Mouse (Mus musculus) cerebellum, postnatal 4 days (tissue): ENCODE measurements around the gene Ap2m1.

ENCODE experiments used
- DNase-seq, 2 experiments: peaks; one replicate each; pipeline ENCODE4 v3.0.0; 2022; ENCODE audit warnings: low spot score in 2 of 2, mixed read lengths in 1 of 2

Ap2m1 gene

DNA sequence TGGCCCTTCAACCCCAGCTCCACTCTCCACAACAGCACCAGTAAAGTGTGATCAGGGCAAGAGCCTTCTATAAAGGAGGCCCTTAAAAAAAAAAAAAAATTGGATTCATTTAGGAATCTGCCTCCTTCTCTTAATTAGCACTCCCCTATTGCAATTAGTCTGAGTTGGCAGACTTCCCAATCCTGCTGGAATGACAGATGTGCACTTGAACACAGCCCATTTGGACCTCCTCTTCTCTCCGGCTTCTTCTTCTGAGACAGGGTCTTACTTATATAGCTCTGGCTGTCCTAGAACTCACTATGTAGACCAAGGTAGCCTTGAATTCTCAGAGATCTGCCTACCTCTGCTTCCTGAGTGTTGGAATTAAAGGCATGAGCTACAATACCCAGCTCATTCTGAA, 5.9 kb upstream of the Ap2m1 start:
- no peak for DNase-seq

DNA sequence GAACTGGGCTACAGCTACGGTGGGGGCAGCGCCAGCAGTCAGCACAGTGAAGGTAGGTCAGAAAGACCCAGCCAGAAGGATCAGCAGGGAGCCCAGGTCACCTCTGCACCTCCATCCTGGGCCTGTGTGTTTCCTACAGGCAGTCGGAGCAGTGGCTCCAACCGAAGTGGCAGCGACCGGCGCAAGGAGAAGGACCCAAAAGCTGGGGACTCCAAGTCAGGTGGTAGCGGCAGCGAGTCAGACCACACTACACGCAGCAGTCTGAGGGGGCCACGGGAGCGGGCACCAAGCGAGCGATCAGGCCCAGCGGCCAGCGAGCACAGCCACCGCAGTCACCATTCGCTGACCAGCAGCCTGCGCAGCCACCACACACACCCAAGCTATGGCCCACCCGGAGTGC, 4.3 kb upstream of the Ap2m1 start:
- no peak for DNase-seq

DNA sequence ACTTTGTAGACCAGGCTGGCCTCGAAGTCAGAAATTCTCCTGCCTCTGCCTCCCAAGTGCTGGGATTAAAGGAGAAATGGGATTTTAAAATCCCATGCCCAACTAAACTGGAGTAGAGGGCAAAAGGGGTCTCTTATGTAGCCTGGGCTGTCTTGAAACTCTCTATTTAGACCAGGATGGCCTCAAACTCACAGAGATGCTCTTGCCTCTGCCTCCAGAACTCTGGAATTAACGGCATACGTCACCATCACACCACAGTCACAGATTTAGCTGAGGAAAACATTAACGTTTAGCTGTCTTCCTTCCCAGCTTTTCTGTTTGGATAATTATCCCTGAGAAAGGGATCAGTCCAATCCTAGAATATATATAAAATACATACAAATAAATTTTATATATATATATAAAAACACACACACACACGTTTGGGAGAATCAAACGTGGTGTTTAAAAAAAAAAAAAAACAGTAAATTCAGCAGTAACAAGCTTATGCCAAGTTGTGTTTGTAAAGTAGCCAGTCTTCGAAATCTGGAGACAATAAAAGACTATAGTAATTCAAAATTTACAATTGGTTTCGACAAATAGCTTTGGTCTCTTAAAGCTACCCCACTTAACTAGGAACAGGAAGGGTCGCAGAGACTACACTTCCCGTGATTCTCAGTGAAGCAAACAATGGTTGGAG, 522 bp upstream of the Ap2m1 start:
- no peak for DNase-seq

DNA sequence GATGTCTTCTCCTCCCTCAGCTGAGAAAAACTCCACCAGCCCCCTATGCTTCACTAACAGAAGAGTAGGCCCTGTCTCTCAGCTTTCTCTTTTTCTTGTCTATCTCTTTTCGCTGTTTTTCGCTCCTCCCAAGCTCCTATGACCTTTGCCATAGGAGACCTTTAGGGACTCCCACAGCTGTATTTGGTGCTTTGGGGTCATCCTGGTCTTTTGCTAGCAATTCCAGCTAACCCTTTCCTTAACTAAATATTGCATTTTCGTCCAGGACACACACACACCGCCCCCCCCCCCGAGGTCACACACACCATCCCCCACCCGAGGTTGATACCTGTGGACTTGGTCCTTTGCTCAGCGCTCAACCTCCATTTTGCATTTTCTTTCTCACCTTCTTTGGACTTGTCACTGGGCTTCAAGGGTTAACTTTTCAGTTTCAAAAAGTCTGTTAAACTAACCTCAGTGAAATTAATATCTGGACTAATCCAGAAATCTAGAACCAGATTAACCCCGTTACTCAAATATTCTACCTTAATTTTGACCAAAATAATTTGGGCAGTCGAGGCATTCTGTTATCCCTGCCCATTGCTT, 895 bp downstream of the Ap2m1 start:
- DNase-seq = no peak

DNA sequence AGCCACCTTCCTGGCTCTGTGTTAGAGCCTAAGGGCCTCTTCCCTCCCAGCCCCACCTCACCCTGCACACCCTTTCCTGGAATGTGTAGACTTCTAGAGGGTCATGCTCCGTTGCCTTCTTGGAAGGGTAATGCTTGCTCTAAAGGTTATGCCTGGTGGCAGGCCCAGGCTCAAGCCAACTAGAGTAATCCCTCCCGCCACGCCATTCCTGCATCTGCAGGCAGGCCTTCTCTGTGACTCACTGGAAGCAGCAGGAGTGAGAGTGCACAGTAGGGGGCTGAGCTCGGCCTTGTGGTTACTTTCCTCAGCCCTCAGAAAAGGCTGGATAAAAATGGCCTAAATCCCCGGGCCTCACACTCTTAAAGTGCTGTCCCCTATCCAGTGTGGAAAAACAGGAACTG, 1.8 kb downstream of the Ap2m1 start:
- DNase-seq = no peak

DNA sequence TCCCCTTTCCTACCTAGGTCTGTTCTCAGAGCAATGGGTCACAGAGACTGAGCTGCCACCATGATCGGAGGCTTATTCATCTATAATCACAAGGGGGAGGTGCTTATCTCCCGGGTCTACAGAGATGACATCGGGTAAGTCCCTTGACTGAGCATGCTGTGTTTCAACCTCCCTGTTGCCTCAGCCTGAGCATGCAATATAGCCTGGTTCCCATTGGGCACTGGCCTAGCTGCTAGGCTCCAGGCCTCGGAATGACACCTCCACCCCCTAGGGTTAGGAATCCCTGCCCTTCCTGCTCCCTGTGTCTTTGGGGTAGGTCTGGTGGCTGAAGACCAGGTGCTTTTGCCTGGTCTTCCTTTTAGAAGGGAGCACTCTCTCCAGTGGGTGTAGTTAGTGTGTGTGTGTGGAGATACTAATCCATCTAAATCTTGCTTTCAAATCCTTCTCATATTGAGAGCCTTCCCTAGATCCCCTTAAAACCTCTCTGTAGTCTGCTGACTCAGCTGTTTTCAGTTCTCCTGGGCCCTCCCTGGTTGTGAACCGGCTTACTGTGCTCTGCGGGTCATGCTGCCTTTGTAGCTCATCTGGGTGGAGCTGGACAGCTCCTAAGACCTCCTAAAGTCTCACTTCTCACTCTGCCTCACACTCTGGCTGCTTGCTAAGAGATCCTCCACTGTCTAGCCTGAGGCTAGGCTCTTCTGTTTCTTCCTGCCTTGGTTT, 2.5 kb downstream of the Ap2m1 start:
- no peak for DNase-seq

DNA sequence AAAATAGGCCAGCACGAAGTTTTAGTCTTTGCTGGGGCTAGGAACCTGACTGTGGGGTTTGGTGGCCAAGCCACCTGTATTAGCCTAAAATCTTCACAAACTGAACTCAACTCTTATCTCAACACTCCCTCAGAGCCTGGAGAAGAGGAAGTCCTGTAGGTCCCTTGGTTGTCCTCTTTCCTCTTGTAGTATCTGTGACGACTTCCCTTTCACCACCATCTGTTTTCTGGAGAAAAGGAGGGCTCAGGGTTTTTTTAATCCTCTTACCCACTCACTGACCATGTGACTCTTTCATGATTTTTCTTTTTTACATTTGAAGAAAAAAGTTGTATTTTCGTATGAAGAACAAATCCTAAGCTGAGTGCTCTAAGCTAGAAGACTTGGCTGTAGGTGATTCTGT, 4.4 kb downstream of the Ap2m1 start:
- no peak for DNase-seq

DNA sequence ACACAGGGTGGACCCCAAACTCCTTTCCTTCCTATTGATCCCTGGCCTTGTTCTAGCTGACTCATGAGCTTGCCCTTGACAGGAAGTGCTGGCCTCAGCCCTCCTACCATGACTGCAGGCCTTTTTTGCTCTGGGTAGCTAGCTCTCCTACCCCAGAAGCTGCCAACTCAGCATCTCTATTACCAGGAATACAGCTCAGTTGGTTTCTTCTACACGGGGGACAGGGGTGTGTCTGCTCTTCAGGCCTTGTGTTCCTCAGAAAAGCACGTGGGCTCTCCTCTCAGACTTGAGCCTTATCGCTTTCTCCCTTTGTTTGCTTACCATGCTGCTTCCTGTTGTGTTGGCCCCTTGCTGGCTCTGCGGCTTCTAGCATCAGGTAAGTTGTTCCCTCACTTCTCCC, 5.2 kb downstream of the Ap2m1 start:
- DNase-seq = no peak

DNA sequence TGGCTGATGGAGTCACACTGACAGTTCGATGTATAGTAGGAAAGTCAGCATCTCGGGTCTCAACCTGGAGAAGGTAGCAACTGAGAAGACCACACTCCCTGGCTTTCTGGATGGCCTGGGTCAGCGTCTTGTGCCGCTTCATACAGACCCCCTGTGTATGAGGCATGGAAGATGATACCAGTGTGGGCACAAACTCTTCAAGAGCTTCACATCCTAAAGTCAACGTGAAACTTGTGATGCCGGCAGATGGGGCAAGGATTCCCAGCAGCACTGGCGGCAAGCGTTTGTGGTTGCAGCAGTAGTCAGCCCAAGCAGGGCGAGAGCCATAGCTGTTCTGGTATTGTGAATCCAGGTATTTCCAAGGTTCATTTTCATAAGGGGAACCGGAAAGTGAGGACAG, 10.4 kb downstream of the Ap2m1 start:
- DNase-seq = no peak

DNA sequence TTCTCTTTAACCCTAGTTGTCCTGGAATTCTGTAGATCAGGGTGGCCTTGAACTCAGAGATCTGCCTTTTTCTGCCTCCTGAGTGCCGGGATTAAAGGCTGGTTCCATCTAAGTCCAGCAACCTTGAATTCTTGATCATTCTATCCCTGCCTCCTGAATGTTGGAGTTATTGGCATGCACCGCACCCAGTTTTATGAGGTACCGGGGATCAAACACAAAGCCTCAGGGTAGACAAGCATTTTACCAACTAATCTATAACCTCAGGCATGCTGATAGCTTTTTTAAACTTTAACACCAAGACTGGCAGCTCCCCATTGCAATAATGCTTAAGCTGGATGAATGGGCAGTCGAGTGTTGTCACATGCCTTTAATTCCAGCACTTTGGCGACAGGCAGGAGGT, 12.1 kb downstream of the Ap2m1 start:
- DNase-seq = no peak

DNA sequence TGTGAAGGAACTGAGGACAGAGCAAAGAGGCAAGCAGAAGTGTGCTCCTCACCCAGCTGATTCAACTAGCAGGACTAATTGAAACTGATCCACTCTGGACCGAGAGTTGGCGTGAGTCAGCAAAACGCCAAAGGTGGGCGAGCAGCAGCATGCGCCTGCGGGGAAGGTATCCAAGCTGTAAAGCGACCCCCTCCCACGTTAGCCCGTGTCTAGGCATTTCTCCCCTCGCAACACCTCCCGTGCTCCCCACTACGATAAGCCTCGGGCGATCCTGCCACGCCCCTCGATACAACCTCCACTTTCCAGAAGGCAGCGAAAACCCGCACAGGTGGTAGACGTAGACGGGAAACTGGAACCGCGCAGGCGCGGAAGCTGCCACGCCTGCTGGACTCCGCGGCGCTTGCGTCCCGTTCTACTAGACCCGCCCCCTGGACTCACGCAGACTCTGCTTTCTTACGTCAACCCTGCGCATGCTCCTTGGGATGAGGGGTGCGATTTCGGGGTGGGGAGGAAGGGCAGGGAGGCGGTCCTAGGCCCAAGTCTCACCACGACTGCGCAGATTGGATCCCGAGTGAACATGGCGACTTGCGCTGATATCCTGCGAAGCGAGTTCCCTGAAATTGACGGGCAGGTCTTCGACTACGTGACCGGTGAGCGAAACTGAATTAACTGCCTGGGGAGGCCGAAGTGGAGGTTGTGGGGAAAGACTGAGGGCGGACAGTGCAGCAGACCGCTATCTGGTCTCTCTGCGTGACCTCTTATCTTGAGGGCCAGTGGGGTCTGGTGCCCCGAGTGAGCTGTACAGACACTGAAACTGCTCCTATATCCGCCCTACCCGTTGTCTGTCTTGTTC, 13.0 kb downstream of the Ap2m1 start, which contains the start of gene Abcf3:
Gene Abcf3, plus strand, starts transcription at position 482 of the 853 bp plus-strand sequence.
- DNase-seq = peak; percentile 88 to 95

DNA sequence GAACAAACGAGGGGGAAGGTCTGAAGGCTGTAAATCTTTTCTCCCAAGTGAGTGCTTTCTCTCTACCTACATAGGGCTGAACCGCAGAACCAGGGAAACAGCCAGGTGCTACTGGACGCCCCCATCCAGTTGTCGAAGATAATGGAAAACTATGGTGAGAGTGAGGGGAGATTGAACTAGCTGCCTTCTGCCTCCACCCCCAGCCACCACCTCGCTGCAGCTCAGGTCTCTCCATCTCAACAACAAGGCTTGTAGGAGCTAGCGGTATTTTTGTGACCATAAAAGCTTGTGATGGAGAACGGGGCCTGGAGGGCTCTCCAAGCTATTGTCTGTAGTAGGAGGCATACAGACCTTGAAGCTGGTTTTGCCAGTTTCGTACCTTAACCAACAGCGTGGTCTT, 13.9 kb downstream of the Ap2m1 start:
- DNase-seq = no peak

DNA sequence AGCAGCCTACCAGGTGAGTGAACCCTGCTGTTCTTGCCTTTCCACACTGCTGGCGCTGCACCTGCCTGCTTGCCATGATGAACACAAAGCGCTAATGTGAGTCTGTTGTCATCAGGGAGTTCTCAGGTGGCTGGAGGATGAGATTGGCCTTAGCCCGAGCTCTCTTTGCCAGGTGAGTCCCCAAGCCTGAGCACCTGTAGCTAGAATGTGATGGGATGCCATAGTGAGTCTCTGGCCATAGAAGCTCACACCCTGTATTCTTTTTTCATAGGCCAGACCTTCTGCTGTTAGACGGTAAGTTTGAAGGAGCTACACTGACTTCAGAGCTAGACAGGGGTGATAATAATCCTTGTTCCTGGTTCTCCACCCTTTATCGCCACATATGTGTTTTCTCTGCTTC, 16.4 kb downstream of the Ap2m1 start:
- no peak for DNase-seq

DNA sequence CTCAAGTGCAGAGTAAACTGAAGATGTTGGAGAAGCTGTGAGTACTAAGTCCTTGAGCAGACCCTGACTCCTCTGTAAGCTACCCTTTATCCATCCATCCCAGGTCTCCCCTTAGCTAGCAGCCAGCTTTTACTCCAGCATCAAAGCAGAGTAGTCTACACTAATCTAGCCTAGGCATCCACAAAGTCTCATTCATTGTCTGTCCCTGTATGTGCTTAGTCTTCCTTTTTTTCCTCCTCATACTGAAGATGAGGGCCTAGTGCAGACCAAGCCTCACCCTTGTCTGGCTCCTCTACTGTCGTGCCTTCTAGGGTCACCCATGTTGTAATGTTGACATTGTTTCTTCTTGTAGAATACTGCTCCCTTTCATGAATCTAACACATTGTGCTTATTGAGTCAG, 17.3 kb downstream of the Ap2m1 start:
- no peak for DNase-seq

DNA sequence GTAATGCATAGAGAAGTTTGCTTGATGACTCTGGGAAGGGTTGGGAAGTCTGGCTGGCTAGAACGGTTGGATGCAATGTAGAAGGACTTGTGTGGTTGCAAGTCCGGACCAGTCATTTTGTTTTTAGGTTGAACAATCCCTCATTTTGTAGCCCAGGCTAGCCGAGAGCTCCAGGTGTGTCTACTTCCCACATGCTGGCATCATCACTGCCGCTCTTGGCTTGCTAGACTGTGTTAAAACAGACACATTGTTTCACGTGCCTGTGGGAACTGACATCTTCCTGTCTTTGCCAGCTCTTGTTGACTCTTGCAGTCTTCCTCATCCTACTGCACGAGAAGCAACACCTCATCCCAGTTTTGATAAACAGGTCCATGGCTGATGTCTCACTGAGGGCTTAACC, 19.7 kb downstream of the Ap2m1 start:
- no peak for DNase-seq

DNA sequence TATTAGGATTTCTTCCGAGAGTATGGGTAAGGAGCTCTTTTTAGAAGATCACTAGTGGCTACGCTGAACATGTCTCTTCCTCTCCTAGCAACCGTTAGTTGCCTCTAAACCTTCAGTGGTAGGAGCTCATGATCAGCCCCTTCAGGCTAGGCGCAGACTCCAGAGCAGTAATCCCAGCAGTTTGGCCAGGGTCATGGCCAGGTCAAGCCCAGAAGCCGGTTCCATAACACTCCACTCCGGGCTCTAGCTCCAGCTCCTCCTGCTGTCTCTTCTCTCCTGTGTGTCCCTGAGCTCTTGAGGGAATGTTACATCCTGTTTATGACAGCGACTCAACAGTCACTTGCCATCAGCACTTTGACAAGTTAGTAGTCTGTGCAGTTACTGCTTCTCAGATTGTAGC, 22.1 kb downstream of the Ap2m1 start:
- DNase-seq = no peak

DNA sequence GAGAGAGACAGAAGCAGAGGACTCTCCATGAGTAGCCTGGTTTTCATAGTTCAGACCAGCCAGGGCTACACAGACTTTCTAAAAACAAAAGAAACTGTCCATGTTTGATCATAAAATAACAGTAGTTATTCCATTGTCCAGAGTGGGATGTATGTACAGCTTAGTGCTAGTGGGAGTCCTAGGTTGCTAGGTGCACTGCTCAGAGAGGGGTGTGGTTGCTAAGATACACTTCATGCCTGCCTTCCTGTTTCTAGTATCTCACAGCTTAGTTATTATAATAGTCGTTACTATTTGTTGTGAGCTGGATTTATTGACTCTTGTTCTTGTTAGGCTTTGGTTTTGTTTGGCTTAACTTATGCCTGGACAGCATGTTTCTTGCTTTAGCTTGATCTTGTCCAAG, 29.8 kb downstream of the Ap2m1 start:
- no peak for DNase-seq

DNA sequence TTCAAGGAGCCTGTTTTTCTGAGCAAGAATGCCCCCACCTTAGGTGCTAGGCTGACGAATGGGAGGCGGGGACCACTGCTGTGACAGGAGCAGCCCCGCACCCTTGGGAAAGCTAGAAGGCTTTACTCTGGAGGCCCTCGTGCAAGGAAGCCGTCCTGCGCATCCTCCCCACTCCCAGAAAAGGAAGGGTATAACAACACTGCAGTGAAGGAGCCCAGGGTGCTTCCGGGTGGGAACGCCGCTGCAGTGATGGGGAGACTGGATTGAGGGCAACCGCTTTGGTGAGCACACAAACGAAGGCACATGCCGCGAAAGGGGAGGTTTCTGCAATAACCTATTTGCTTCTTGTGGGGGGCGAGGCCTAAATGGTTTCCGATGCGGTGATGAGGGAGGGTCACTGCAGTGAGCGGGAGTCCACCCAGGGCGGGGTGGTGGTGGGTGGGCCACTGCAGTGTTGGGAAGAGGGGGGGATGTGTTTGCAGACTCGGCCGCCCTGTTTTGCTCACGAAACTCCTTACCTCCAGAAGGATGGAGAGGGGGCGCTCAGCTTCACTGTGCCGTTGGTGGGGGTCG, 54.2 kb downstream of the Ap2m1 start, which contains the start of gene Vwa5b2:
Gene Vwa5b2, plus strand, starts transcription at position 106 of the 573 bp plus-strand sequence.
- DNase-seq = peak in 1 of 2 experiments; percentile 19

DNA sequence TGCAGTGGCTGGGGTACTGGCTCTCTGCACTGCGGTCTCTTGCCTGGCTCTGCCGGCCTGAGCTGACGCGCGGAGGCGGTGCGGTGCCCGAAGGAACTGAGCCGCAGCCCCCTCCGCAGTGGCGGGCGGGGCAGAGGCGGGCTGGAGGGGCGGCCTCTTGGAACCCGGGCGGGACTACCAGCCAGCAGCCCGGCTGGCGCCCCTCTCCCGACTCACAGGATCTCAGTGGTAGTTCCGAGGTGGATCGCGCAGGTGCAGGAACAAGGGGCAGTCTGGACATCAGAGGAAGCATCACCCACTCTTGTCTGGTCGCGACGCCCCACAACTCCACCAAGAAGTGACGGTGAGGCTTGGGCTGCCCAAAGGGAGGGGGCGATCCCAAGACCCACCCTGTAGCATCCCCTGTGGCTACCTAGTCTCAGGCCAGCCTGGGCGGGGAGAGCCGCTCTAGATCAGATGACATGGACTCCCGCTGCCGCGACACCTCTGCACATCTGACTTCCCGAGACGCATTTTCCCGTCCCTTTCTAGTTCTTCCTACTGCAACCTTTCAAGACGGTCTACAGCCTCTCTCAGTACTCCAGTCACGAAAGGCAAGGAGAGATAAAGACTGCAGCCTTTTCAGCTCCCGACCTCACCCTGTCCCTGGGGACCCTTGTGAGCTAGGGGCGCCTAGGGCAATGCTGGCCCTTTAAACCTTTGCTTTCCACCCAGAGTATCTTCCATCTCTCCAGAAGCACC, 54.8 kb downstream of the Ap2m1 start:
- DNase-seq = peak in 1 of 2 experiments; percentile 66

DNA sequence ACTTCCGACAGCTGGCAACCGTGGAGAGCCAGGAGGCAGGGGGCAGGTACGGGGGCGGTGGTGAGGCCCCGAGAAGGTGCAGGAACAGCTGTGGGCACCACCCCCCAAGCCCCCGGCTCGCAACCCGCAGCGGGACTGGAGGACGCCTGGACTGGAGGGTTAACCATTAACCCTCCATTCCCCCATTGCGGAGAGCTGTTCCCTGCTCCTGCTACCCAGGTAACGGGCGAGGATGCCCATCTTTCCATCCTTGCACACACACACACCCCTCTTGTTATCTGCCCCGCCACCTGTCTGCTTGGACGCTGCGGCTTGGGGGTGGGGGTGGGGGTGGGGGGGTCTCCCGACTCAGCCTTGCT, 55.4 kb downstream of the Ap2m1 start:
- DNase-seq = no peak

DNA sequence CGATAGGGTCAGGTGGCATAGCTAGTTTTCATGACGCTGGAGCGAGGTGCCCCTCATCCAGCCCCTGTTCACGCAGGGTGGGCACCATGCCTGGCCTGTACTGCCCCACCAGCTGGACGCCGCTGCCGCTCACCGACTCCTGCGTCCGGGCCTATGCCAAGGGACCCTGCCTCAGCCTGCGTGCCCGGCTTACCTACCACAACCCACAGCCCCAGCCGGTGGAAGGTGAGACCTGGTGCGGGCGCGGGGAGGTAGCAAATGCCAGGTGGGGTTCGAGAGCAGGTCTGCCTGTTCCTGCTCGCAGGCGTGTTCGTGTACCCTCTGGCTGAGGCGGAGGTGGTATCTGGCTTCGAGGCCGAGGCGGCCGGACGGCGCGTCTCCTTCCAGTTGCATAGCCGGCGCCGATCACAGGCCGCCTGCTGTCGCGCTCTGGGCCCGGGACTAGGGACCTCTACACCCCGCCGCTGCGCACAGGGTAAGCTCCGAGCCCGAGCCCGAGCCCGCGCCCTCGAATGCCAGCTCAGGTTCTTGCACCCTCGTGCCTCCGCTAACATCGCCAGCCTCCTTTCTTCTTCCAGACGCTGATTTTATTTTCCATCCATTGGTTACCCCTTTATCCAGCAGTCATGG, 55.9 kb downstream of the Ap2m1 start:
- no peak for DNase-seq
